Mouse (Mus musculus) E14TG2a.4 (cell line): Measurements from ENCODE around the gene 1700020N01Rik.

Experiments
- H3K27me3 ChIP-seq: 2 replicates; pipeline ENCODE4 v1.6.1; 2014; ENCODE audit warnings: low read length, control low read depth; ENCODE audit not compliant: insufficient read depth
- H3K36me3 ChIP-seq: 2 replicates; pipeline ENCODE4 v1.6.1; 2014; ENCODE audit warnings: low read length, control low read depth; ENCODE audit not compliant: insufficient read depth
- H3K4me1 ChIP-seq: replicated peaks from 2 replicates; pipeline ENCODE4 v1.6.1; 2014; ENCODE audit warnings: low read depth, low read length, control low read depth
- H3K4me3 ChIP-seq: replicated peaks from 2 replicates; pipeline ENCODE4 v1.5.1; 2014; ENCODE audit warnings: mild to moderate bottlenecking, low read length
- H3K9me3 ChIP-seq: 2 replicates; pipeline ENCODE4 v1.6.1; 2014; ENCODE audit warnings: low read length, control low read depth
- CTCF ChIP-seq: conservative IDR thresholded peaks from 2 replicates; pipeline ENCODE4 v1.5.1; 2014; ENCODE audit warnings: low read length
- NANOG ChIP-seq: IDR thresholded peaks from 2 replicates; pipeline ENCODE4 v1.6.1; 2014; ENCODE audit warnings: borderline replicate concordance, low read length, mixed read lengths
- POU5F1 ChIP-seq: IDR thresholded peaks from 2 replicates; pipeline ENCODE4 v1.6.1; 2014; ENCODE audit warnings: low read length, borderline replicate concordance

1700020N01Rik gene

GRCm38 (mm10) chr10:21581546-21581945 is 11.4 kb upstream of the 1700020N01Rik start:
- no peaks in the 10 kb centered on the region for H3K36me3 ChIP-seq
- TF ChIP-seq POU5F1 (no peak), NANOG (no peak), CTCF (no peak)
- H3K9me3 ChIP-seq: peaks cover 3% of the 10 kb centered on the region
- no peaks in the 10 kb centered on the region for H3K4me1 ChIP-seq
- no peak overlapping the region for H3K4me3 ChIP-seq
- H3K27me3 ChIP-seq: no peaks in the 10 kb centered on the region

GRCm38 (mm10) chr10:21587041-21587440 is 5.9 kb upstream of the 1700020N01Rik start:
- H3K36me3 ChIP-seq: no peaks in the 10 kb centered on the region

GRCm38 (mm10) chr10:21588007-21588852 is 4.7 kb upstream of the 1700020N01Rik start:
- TF ChIP-seq NANOG: no peak
- TF ChIP-seq POU5F1: no peak
- TF ChIP-seq CTCF: no peak
- Histone ChIP-seq H3K36me3 (no peaks in the 10 kb centered on the region), H3K4me3 (no peak overlapping the region), H3K4me1 (peaks cover 3% of the 10 kb centered on the region; the same call in 1 of the 2 replicates), H3K27me3 (no peaks in the 10 kb centered on the region), H3K9me3 (no peaks in the 10 kb centered on the region)

More at GRCm38 (mm10) chr10:21587041-21587440, 5.9 kb upstream of the 1700020N01Rik start:
- Histone ChIP-seq H3K9me3 (no peaks in the 10 kb centered on the region), H3K4me3 (no peak overlapping the region), H3K27me3 (no peaks in the 10 kb centered on the region), H3K4me1 (no peaks in the 10 kb centered on the region)
- TF ChIP-seq NANOG (no peak), POU5F1 (no peak), CTCF (no peak)

- Histone ChIP-seq H3K4me3 (no peak overlapping the region), H3K4me1 (0 out of 2 replicates have a peak, but pooled peaks cover 4% of the 10 kb centered on the region), H3K27me3 (no peaks in the 10 kb centered on the region), H3K36me3 (no peaks in the 10 kb centered on the region), H3K9me3 (no peaks in the 10 kb centered on the region)
- TF ChIP-seq CTCF: peak; percentile 96
- TF ChIP-seq NANOG: no peak
- TF ChIP-seq POU5F1: no peak
Measured at GRCm38 (mm10) chr10:21600931-21601330, 8.0 kb downstream of the 1700020N01Rik start.

- Histone ChIP-seq H3K36me3 (no peaks in the 10 kb centered on the region), H3K27me3 (no peaks in the 10 kb centered on the region), H3K9me3 (no peaks in the 10 kb centered on the region), H3K4me1 (0 out of 2 replicates have a peak, but pooled peaks cover 4% of the 10 kb centered on the region), H3K4me3 (no peak overlapping the region)
- TF ChIP-seq CTCF: no peak
- TF ChIP-seq NANOG: no peak
- no peak for TF ChIP-seq POU5F1
Measured at GRCm38 (mm10) chr10:21604476-21604875, 11.5 kb downstream of the 1700020N01Rik start.

GRCm38 (mm10) chr10:21605011-21605571 is 12.1 kb downstream of the 1700020N01Rik start:
- Histone ChIP-seq H3K9me3 (no peaks in the 10 kb centered on the region), H3K27me3 (no peaks in the 10 kb centered on the region), H3K4me3 (no peak overlapping the region), H3K36me3 (no peaks in the 10 kb centered on the region), H3K4me1 (0 out of 2 replicates have a peak, but pooled peaks cover 4% of the 10 kb centered on the region)
- no peak for TF ChIP-seq NANOG
- TF ChIP-seq CTCF: no peak
- TF ChIP-seq POU5F1: no peak

- no peaks in the 10 kb centered on the region for H3K36me3 ChIP-seq
- 0 out of 2 replicates have a peak, but pooled peaks cover 4% of the 10 kb centered on the region for H3K4me1 ChIP-seq
- H3K9me3 ChIP-seq: no peaks in the 10 kb centered on the region
- no peaks in the 10 kb centered on the region for H3K27me3 ChIP-seq
- TF ChIP-seq CTCF (no peak), POU5F1 (no peak), NANOG (no peak)
- H3K4me3 ChIP-seq: no peak overlapping the region
Measured at GRCm38 (mm10) chr10:21605601-21606000, 12.7 kb downstream of the 1700020N01Rik start.

- TF ChIP-seq CTCF: no peak
- TF ChIP-seq POU5F1: no peak
- TF ChIP-seq NANOG: no peak
- no peak overlapping the region for H3K4me3 ChIP-seq
- no peaks in the 10 kb centered on the region for H3K36me3 ChIP-seq
- 0 out of 2 replicates have a peak, but pooled peaks cover 4% of the 10 kb centered on the region for H3K4me1 ChIP-seq
- no peaks in the 10 kb centered on the region for H3K9me3 ChIP-seq
- H3K27me3 ChIP-seq: no peaks in the 10 kb centered on the region
Measured at GRCm38 (mm10) chr10:21606931-21607330, 14.0 kb downstream of the 1700020N01Rik start.
